Comparison of ENCODE assay signal across 9 mouse cellular contexts in genomic region chr10:121516008-121516600, GRCm38 (mm10). TPM values are rescaled to one million over a fixed set of nuclear protein-coding genes. Genes with fewer than 3 reads are reported as not detected.
A peak's percentile ranks its signal among the peaks of the same experiment; 100 is the strongest.
DNase-seq lines count a peak whose midpoint lies in the region; ATAC-seq and TF ChIP-seq lines count a peak whose summit lies in the region.
"Had no signal": no experiment of that assay in that cellular context is flagged by ENCODE, and none has a peak within 500 bp of the region (broad histone marks: within the 10 kb centered on the region; RNA-seq: fewer than 3 reads in every experiment).

No protein-coding gene starts in this region.

- no peak overlapping the region for H3K9ac ChIP-seq in hindbrain, embryonic 13.5 days

- 32% methylated on average over 18 of the region's 18 CpGs for WGBS in hindbrain, embryonic 13.5 days

- no peaks in the 10 kb centered on the region for H3K27me3 ChIP-seq in Patski
- H3K27me3 ChIP-seq in hindbrain, embryonic 13.5 days = no peaks in the 10 kb centered on the region

- H3K27ac ChIP-seq in hindbrain, embryonic 13.5 days = no peak overlapping the region
- H3K27ac ChIP-seq: macrophage had no signal

- in situ Hi-C loops in Patski (cut with MboI; ENCODE audit: low pct_unique_long_range_greater_than_20kb) = no loop called here

- H3K4me1 ChIP-seq in hindbrain, embryonic 13.5 days (replicated peaks) = peaks cover 7% of the 10 kb centered on the region; the same call in 1 of the 2 replicates

- CTCF ChIA-PET in Patski (lab: Charles Lee) = interaction anchor here (1.2 to 5.4 kb wide), 2 partner anchors 11 to 106 kb away, joined by 5 to 30 read pairs; no protein-coding TSS in a partner anchor

- POLR2A ChIA-PET in Patski (lab: Charles Lee) = no interaction called here

- ATAC-seq in Patski = peak; percentile 67
- ATAC-seq in hindbrain, embryonic 13.5 days (ENCODE audit: low FRiP score) = peak; percentile 59

- no peaks in the 10 kb centered on the region for H3K36me3 ChIP-seq in hindbrain, embryonic 13.5 days

- DNase-seq in Patski (ENCODE audit: low read depth, low spot score) = no peak
- DNase-seq in cerebellum, postnatal 10 days = peak; percentile 94 to 97
- DNase-seq in frontal cortex, postnatal 14 days (ENCODE audit: low spot score in 2 of 2) = peak; percentile 57 to 83
- peak; percentile 72 to 79 for DNase-seq in layer of hippocampus, postnatal 14 days (ENCODE audit: low spot score in 2 of 2)
- DNase-seq in lung, postnatal 10 days = peak; percentile 92
- peak; percentile 72 for DNase-seq in retina, postnatal 7 days (ENCODE audit: low read depth, low spot score)
- peak; percentile 86 for DNase-seq in thymus, postnatal 4 days

- peak; percentile 83 for TF ChIP-seq CTCF in Patski (IDR thresholded peaks at IDR 0.05)

- no peaks in the 10 kb centered on the region for H3K9me3 ChIP-seq in hindbrain, embryonic 13.5 days

- H3K4me2 ChIP-seq in hindbrain, embryonic 13.5 days = no peak overlapping the region

- H3K4me3 ChIP-seq in hindbrain, embryonic 13.5 days = no peak overlapping the region

RNA-seq across cellular contexts. Expression of gene Rassf3, which starts 40.0 kb away (rescaled TPM):
- 27.0 TPM for polyA plus RNA-seq in Patski (2021)
- 5.2 and 5.3 TPM in 2 replicates for polyA plus RNA-seq in hindbrain, embryonic 13.5 days (2015; fragmentation: Nextera tagmentation; extraction: Ambion mirVana)
- 10 to 100 TPM; 12.0 to 12.6 TPM for total RNA-seq in layer of hippocampus, postnatal 14 days (2021)
